Mouse (Mus musculus): Measurements from ENCODE around the gene Aspg. TPM values are rescaled to one million over a fixed set of nuclear protein-coding genes. Genes with fewer than 3 reads are reported as not detected.

Gene Aspg
- polyA plus RNA-seq (2012; rRNA removed): 4.4 and 5.1 TPM in 2 replicates

GRCm38 (mm10) chr12:112106541-112106971 lies at the start of gene Aspg:
Aspg (plus strand) TSS chr12:112106679.
- Histone ChIP-seq H3K27ac (ENCODE audit: insufficient read depth, low read length) (no peak within 1 kb of the TSS), H3K4me3 (ENCODE audit: insufficient read depth, low read length) (no peak within 1 kb of the TSS), H3K4me1 (ENCODE audit: control insufficient read depth, insufficient read depth, low read length) (no peaks in the 10 kb centered on the region)
- no peak for TF ChIP-seq CTCF (IDR thresholded peaks at IDR 0.05; ENCODE audit: extremely low read depth, insufficient read depth, low read length)
- TF ChIP-seq POLR2A (IDR thresholded peaks at IDR 0.05; ENCODE audit: extremely low read depth, insufficient read depth, low read length): no peak

GRCm38 (mm10) chr12:112077651-112078050 lies 28.8 kb upstream of the Aspg start:
- no peak for TF ChIP-seq POLR2A (IDR thresholded peaks at IDR 0.05; ENCODE audit: extremely low read depth, insufficient read depth, low read length)
- TF ChIP-seq CTCF (IDR thresholded peaks at IDR 0.05; ENCODE audit: extremely low read depth, insufficient read depth, low read length): peak; percentile 97
- Histone ChIP-seq H3K4me3 (ENCODE audit: insufficient read depth, low read length) (no peak overlapping the region), H3K4me1 (ENCODE audit: control insufficient read depth, insufficient read depth, low read length) (no peaks in the 10 kb centered on the region; the same call in 1 of the 2 replicates)

GRCm38 (mm10) chr12:112079911-112080310 lies 26.6 kb upstream of the Aspg start:
- Histone ChIP-seq H3K27ac (ENCODE audit: insufficient read depth, low read length) (no peak overlapping the region), H3K4me1 (ENCODE audit: control insufficient read depth, insufficient read depth, low read length) (no peaks in the 10 kb centered on the region; the same call in 1 of the 2 replicates), H3K4me3 (ENCODE audit: insufficient read depth, low read length) (no peak overlapping the region)
- no peak for TF ChIP-seq CTCF (IDR thresholded peaks at IDR 0.05; ENCODE audit: extremely low read depth, insufficient read depth, low read length)
- no peak for TF ChIP-seq POLR2A (IDR thresholded peaks at IDR 0.05; ENCODE audit: extremely low read depth, insufficient read depth, low read length)

More at GRCm38 (mm10) chr12:112077651-112078050, 28.8 kb upstream of the Aspg start:
- H3K27ac ChIP-seq (ENCODE audit: insufficient read depth, low read length): no peak overlapping the region

GRCm38 (mm10) chr12:112080911-112081310 lies 25.6 kb upstream of the Aspg start:
- Histone ChIP-seq H3K27ac (ENCODE audit: insufficient read depth, low read length) (no peak overlapping the region), H3K4me1 (ENCODE audit: control insufficient read depth, insufficient read depth, low read length) (0 out of 2 replicates have a peak, but pooled peaks cover under 1% of the 10 kb centered on the region), H3K4me3 (ENCODE audit: insufficient read depth, low read length) (no peak overlapping the region)
- TF ChIP-seq CTCF (IDR thresholded peaks at IDR 0.05; ENCODE audit: extremely low read depth, insufficient read depth, low read length) (no peak), POLR2A (IDR thresholded peaks at IDR 0.05; ENCODE audit: extremely low read depth, insufficient read depth, low read length) (no peak)

- Histone ChIP-seq H3K4me1 (ENCODE audit: control insufficient read depth, insufficient read depth, low read length) (peaks cover 4% of the 10 kb centered on the region; the same call in 1 of the 2 replicates), H3K4me3 (ENCODE audit: insufficient read depth, low read length) (no peak overlapping the region), H3K27ac (ENCODE audit: insufficient read depth, low read length) (no peak overlapping the region)
- no peak for TF ChIP-seq POLR2A (IDR thresholded peaks at IDR 0.05; ENCODE audit: extremely low read depth, insufficient read depth, low read length)
- TF ChIP-seq CTCF (IDR thresholded peaks at IDR 0.05; ENCODE audit: extremely low read depth, insufficient read depth, low read length): no peak
Measured at GRCm38 (mm10) chr12:112082241-112082640, 24.2 kb upstream of the Aspg start.

- H3K27ac ChIP-seq (ENCODE audit: insufficient read depth, low read length): no peak overlapping the region
- H3K4me1 ChIP-seq (ENCODE audit: control insufficient read depth, insufficient read depth, low read length): peaks cover 7% of the 10 kb centered on the region; the same call in 1 of the 2 replicates
- no peak overlapping the region for H3K4me3 ChIP-seq (ENCODE audit: insufficient read depth, low read length)
- TF ChIP-seq POLR2A (IDR thresholded peaks at IDR 0.05; ENCODE audit: extremely low read depth, insufficient read depth, low read length) (no peak), CTCF (IDR thresholded peaks at IDR 0.05; ENCODE audit: extremely low read depth, insufficient read depth, low read length) (no peak)
Measured at GRCm38 (mm10) chr12:112086250-112086649, 20.2 kb upstream of the Aspg start.

GRCm38 (mm10) chr12:112086726-112087125 lies 19.8 kb upstream of the Aspg start:
- Histone ChIP-seq H3K27ac (ENCODE audit: insufficient read depth, low read length) (no peak overlapping the region), H3K4me3 (ENCODE audit: insufficient read depth, low read length) (no peak overlapping the region), H3K4me1 (ENCODE audit: control insufficient read depth, insufficient read depth, low read length) (peaks cover 7% of the 10 kb centered on the region; the same call in 1 of the 2 replicates)
- TF ChIP-seq POLR2A (IDR thresholded peaks at IDR 0.05; ENCODE audit: extremely low read depth, insufficient read depth, low read length) (no peak), CTCF (IDR thresholded peaks at IDR 0.05; ENCODE audit: extremely low read depth, insufficient read depth, low read length) (no peak)

- H3K27ac ChIP-seq (ENCODE audit: insufficient read depth, low read length): no peak overlapping the region
Measured at GRCm38 (mm10) chr12:112088609-112089324, 17.7 kb upstream of the Aspg start.

GRCm38 (mm10) chr12:112091054-112091453 lies 15.4 kb upstream of the Aspg start:
- H3K4me3 ChIP-seq (ENCODE audit: insufficient read depth, low read length): no peak overlapping the region; the same call in 1 of the 2 replicates
- TF ChIP-seq POLR2A (IDR thresholded peaks at IDR 0.05; ENCODE audit: extremely low read depth, insufficient read depth, low read length): no peak
- peak; percentile 98 for TF ChIP-seq CTCF (IDR thresholded peaks at IDR 0.05; ENCODE audit: extremely low read depth, insufficient read depth, low read length)
- H3K4me1 ChIP-seq (ENCODE audit: control insufficient read depth, insufficient read depth, low read length): peaks cover 5% of the 10 kb centered on the region; the same call in 1 of the 2 replicates
- H3K27ac ChIP-seq (ENCODE audit: insufficient read depth, low read length): no peak overlapping the region

More at GRCm38 (mm10) chr12:112088609-112089324, 17.7 kb upstream of the Aspg start:
- peaks cover 7% of the 10 kb centered on the region; the same call in 1 of the 2 replicates for H3K4me1 ChIP-seq (ENCODE audit: control insufficient read depth, insufficient read depth, low read length)
- TF ChIP-seq POLR2A (IDR thresholded peaks at IDR 0.05; ENCODE audit: extremely low read depth, insufficient read depth, low read length): no peak
- no peak for TF ChIP-seq CTCF (IDR thresholded peaks at IDR 0.05; ENCODE audit: extremely low read depth, insufficient read depth, low read length)
- H3K4me3 ChIP-seq (ENCODE audit: insufficient read depth, low read length): no peak overlapping the region

All from cortical plate, adult 2 months (tissue).